Mouse (Mus musculus): ENCODE measurements around the gene Tspan17.
A peak's percentile ranks its signal among the peaks of the same experiment; 100 is the strongest.

The Tspan17 gene

GRCm38 (mm10) chr13:54788740-54789560 is at the start of gene Tspan17:
Gene Tspan17, plus strand, starts transcription at chr13:54789377.
- DNase-seq (ENCODE audit: extremely low spot score, low read depth, low spot score) = peak; percentile 26

- DNase-seq (ENCODE audit: extremely low spot score, low read depth, low spot score) = no peak
Measured at GRCm38 (mm10) chr13:54746110-54746509, 43.1 kb upstream of the Tspan17 start.

GRCm38 (mm10) chr13:54746896-54747295 is 42.3 kb upstream of the Tspan17 start:
- DNase-seq (ENCODE audit: extremely low spot score, low read depth, low spot score) = no peak

GRCm38 (mm10) chr13:54748190-54748589 is 41.0 kb upstream of the Tspan17 start:
- no peak for DNase-seq (ENCODE audit: extremely low spot score, low read depth, low spot score)

GRCm38 (mm10) chr13:54748721-54749060 is 40.5 kb upstream of the Tspan17 start:
- DNase-seq (ENCODE audit: extremely low spot score, low read depth, low spot score) = no peak

- DNase-seq (ENCODE audit: extremely low spot score, low read depth, low spot score) = no peak
Measured at GRCm38 (mm10) chr13:54749061-54749863, 39.9 kb upstream of the Tspan17 start.

GRCm38 (mm10) chr13:54749864-54750411 is 39.2 kb upstream of the Tspan17 start, which contains the start of gene Gprin1:
Gene Gprin1, minus strand, starts transcription at chr13:54749874.
- no peak for DNase-seq (ENCODE audit: extremely low spot score, low read depth, low spot score)

GRCm38 (mm10) chr13:54750699-54751098 is 38.5 kb upstream of the Tspan17 start:
- no peak for DNase-seq (ENCODE audit: extremely low spot score, low read depth, low spot score)

- no peak for DNase-seq (ENCODE audit: extremely low spot score, low read depth, low spot score)
Measured at GRCm38 (mm10) chr13:54752656-54753055, 36.5 kb upstream of the Tspan17 start.

GRCm38 (mm10) chr13:54753733-54754132 is 35.4 kb upstream of the Tspan17 start:
- no peak for DNase-seq (ENCODE audit: extremely low spot score, low read depth, low spot score)

- no peak for DNase-seq (ENCODE audit: extremely low spot score, low read depth, low spot score)
Measured at GRCm38 (mm10) chr13:54754169-54755080, 34.8 kb upstream of the Tspan17 start.

- DNase-seq (ENCODE audit: extremely low spot score, low read depth, low spot score) = no peak
Measured at GRCm38 (mm10) chr13:54755201-54755830, 33.9 kb upstream of the Tspan17 start.

GRCm38 (mm10) chr13:54756156-54756712 is 32.9 kb upstream of the Tspan17 start:
- DNase-seq (ENCODE audit: extremely low spot score, low read depth, low spot score) = no peak

- no peak for DNase-seq (ENCODE audit: extremely low spot score, low read depth, low spot score)
Measured at GRCm38 (mm10) chr13:54757093-54757830, 31.9 kb upstream of the Tspan17 start.

GRCm38 (mm10) chr13:54758045-54758755 is 31.0 kb upstream of the Tspan17 start:
- DNase-seq (ENCODE audit: extremely low spot score, low read depth, low spot score) = peak; percentile 76

GRCm38 (mm10) chr13:54758756-54759470 is 30.3 kb upstream of the Tspan17 start:
- no peak for DNase-seq (ENCODE audit: extremely low spot score, low read depth, low spot score)

- no peak for DNase-seq (ENCODE audit: extremely low spot score, low read depth, low spot score)
Measured at GRCm38 (mm10) chr13:54759496-54759895, 29.7 kb upstream of the Tspan17 start.
